Comparison of ENCODE assay signal across 8 mouse cellular contexts in the genomic region with DNA sequence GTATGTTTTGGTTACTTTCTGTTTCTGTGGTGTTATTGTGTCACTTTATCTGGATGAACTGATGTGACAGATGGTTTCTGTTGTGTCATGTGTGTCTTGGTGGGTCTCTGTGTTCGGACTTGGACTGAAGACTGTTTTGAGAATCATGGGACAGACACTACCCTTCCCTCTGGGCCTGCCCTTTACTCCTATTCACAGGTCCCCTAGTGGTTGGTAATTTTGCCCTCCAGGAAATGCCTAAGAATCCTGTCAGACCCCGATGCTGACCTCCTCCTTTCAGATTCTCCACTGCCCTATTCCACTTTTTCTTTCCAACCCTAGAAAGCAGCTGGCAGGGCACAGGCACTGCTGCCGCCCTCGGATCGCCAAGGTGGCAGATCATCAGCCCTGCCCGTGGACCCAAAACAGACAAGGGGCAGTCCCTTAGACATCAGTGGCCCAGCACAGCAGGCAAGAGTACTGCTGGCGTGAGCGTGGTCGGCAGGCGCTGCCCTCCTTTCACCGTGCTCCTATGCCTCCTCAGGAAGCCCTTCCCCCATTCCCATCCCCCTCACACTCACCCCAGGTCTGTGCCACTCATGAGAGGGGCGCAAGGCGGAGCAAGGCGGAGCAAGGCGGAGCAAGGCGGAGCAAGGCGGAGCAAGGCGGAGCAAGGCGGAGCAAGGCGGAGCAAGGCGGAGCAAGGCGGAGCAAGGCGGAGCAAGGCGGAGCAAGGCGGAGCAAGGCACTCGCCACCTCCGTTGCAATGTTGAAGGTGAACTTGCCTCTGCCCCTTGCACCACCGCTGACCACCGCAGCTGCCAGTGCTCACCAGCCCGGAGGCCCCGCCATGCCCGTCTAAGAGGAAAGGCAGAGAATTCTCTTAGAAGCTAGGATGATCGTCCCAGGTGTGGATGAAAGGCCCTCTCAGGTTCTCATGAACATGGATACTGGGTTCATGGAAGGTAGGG. TPM values are rescaled to one million over a fixed set of nuclear protein-coding genes. Genes with fewer than 3 reads are reported as not detected.
DNase-seq lines count a peak whose midpoint lies in the region; ATAC-seq and TF ChIP-seq lines count a peak whose summit lies in the region.

No protein-coding gene starts in this region.

- peak; percentile 90 for ATAC-seq in common myeloid progenitor, adult 5-6 weeks (replicated peaks; ENCODE audit: low read depth, poor library complexity, severe bottlenecking)
- ATAC-seq in liver, embryonic 13.5 days (ENCODE audit: low read depth): peak; percentile 86
- ATAC-seq in stomach, postnatal 0 days (ENCODE audit: low FRiP score, low TSS enrichment): peak; percentile 92

- H3K9ac ChIP-seq in liver, embryonic 13.5 days: peak overlapping the region; percentile 85
- H3K9ac ChIP-seq in stomach, postnatal 0 days (ENCODE audit: low read length): peak overlapping the region; percentile 78

- H3K4me3 ChIP-seq in heart, embryonic 10.5 days: peak overlapping the region; percentile 70
- H3K4me3 ChIP-seq in liver, embryonic 13.5 days (replicated peaks): peak overlapping the region; percentile 74
- H3K4me3 ChIP-seq in stomach, postnatal 0 days (ENCODE audit: low read depth, low read length): peak overlapping the region; percentile 63

- peak overlapping the region; percentile 92 for H3K27ac ChIP-seq in heart, embryonic 10.5 days
- peak overlapping the region; percentile 95 for H3K27ac ChIP-seq in liver, embryonic 13.5 days
- H3K27ac ChIP-seq in stomach, postnatal 0 days (replicated peaks): peak overlapping the region; percentile 83

- DNase-seq in A20 (ENCODE audit: low read depth, low spot score): peak; percentile 87
- DNase-seq in WW6 (ENCODE audit: low read depth, low spot score): peak; percentile 70
- DNase-seq in heart, embryonic 10.5 days (ENCODE audit: low spot score): peak; percentile 87
- DNase-seq in kidney, adult 9 months: peak; percentile 73
- DNase-seq in liver, embryonic 13.5 days: peak; percentile 77
- DNase-seq in naive thymus-derived CD4-positive, alpha-beta T cell, adult 2 months (ENCODE audit: low read depth): peak; percentile 85
- DNase-seq in stomach, postnatal 0 days (ENCODE audit: low spot score): peak; percentile 73

- no peak for TF ChIP-seq EP300 in stomach, postnatal 0 days (optimal IDR thresholded peaks at IDR 0.05)

- WGBS in heart, embryonic 10.5 days: 2% methylated on average over 32 of the region's 33 CpGs
- 1% methylated on average over 33 of the region's 33 CpGs for WGBS in liver, embryonic 13.5 days (ENCODE audit: insufficient replicate concordance)
- WGBS in stomach, postnatal 0 days: 1% methylated on average over 26 of the region's 33 CpGs

- H3K4me1 ChIP-seq in heart, embryonic 10.5 days: 0 out of 2 replicates have a peak, but pooled peaks cover 4% of the 10 kb centered on the region
- peaks cover 47% of the 10 kb centered on the region for H3K4me1 ChIP-seq in liver, embryonic 13.5 days (replicated peaks)
- H3K4me1 ChIP-seq in stomach, postnatal 0 days (replicated peaks; ENCODE audit: control insufficient read depth, insufficient read depth): no peaks in the 10 kb centered on the region

- H3K9me3 ChIP-seq in heart, embryonic 10.5 days: no peaks in the 10 kb centered on the region
- peaks cover 7% of the 10 kb centered on the region; the same call in 1 of the 2 replicates for H3K9me3 ChIP-seq in liver, embryonic 13.5 days (replicated peaks)
- H3K9me3 ChIP-seq in stomach, postnatal 0 days (ENCODE audit: control insufficient read depth, low read length): no peaks in the 10 kb centered on the region

- H3K36me3 ChIP-seq in heart, embryonic 10.5 days: 0 out of 2 replicates have a peak, but pooled peaks cover 5% of the 10 kb centered on the region
- peaks cover 26% of the 10 kb centered on the region for H3K36me3 ChIP-seq in liver, embryonic 13.5 days
- H3K36me3 ChIP-seq in stomach, postnatal 0 days (ENCODE audit: control insufficient read depth, insufficient read depth, low read length): no peaks in the 10 kb centered on the region

- TF ChIP-seq CTCF in stomach, postnatal 0 days (IDR thresholded peaks at IDR 0.05; ENCODE audit: low read depth): peak; percentile 52

- no peaks in the 10 kb centered on the region for H3K27me3 ChIP-seq in heart, embryonic 10.5 days (ENCODE audit: insufficient read depth, poor library complexity, severe bottlenecking)
- H3K27me3 ChIP-seq in liver, embryonic 13.5 days: no peaks in the 10 kb centered on the region
- H3K27me3 ChIP-seq in stomach, postnatal 0 days (ENCODE audit: control insufficient read depth, insufficient read depth, low read length): no peaks in the 10 kb centered on the region

- H3K4me2 ChIP-seq in liver, embryonic 13.5 days: peak overlapping the region; percentile 84
- peak overlapping the region; percentile 81 for H3K4me2 ChIP-seq in stomach, postnatal 0 days (replicated peaks; ENCODE audit: low read depth)

RNA-seq across cellular contexts. Expression of a gene that starts 17.5 kb away (rescaled TPM):
- total RNA-seq in common myeloid progenitor, adult 5-6 weeks (2017): 3.2 and 3.4 TPM in 2 replicates
- polyA plus RNA-seq in heart, embryonic 10.5 days (2016; fragmentation: Nextera tagmentation; extraction: Ambion mirVana): 3.9 TPM in 2 replicates
- 2.4 and 2.6 TPM in 2 replicates for polyA plus RNA-seq in liver, embryonic 13.5 days (2015; fragmentation: Nextera tagmentation; extraction: Ambion mirVana)
- 4.9 and 5.8 TPM in 2 replicates for polyA plus RNA-seq in stomach, postnatal 0 days (2015; fragmentation: Nextera tagmentation; extraction: Ambion mirVana)

RNA-seq across cellular contexts. Expression of a gene that starts 20.6 kb away (rescaled TPM):
- 7.8 and 9.0 TPM in 2 replicates for total RNA-seq in common myeloid progenitor, adult 5-6 weeks (2017)
- 0.25 and 0.72 TPM in 2 replicates for polyA plus RNA-seq in heart, embryonic 10.5 days (2016; fragmentation: Nextera tagmentation; extraction: Ambion mirVana)
- 4.6 and 5.0 TPM in 2 replicates for polyA plus RNA-seq in liver, embryonic 13.5 days (2015; fragmentation: Nextera tagmentation; extraction: Ambion mirVana)
- 2.7 and 3.1 TPM in 2 replicates for polyA plus RNA-seq in stomach, postnatal 0 days (2015; fragmentation: Nextera tagmentation; extraction: Ambion mirVana)

RNA-seq across cellular contexts. Expression of a gene that starts 27.1 kb away (rescaled TPM):
- 23.9 and 28.4 TPM in 2 replicates for total RNA-seq in common myeloid progenitor, adult 5-6 weeks (2017)
- 20.9 and 24.4 TPM in 2 replicates for polyA plus RNA-seq in heart, embryonic 10.5 days (2016; fragmentation: Nextera tagmentation; extraction: Ambion mirVana)
- polyA plus RNA-seq in liver, embryonic 13.5 days (2015; fragmentation: Nextera tagmentation; extraction: Ambion mirVana): 11.4 and 12.7 TPM in 2 replicates
- polyA plus RNA-seq in stomach, postnatal 0 days (2015; fragmentation: Nextera tagmentation; extraction: Ambion mirVana): 12.5 and 12.6 TPM in 2 replicates

RNA-seq across cellular contexts. Expression of a gene that starts 38.4 kb away (rescaled TPM):
- not detected in 2 replicates for total RNA-seq in common myeloid progenitor, adult 5-6 weeks (2017)
- polyA plus RNA-seq in heart, embryonic 10.5 days (2016; fragmentation: Nextera tagmentation; extraction: Ambion mirVana): 11.3 and 15.2 TPM in 2 replicates
- 0.22 and 0.34 TPM in 2 replicates for polyA plus RNA-seq in liver, embryonic 13.5 days (2015; fragmentation: Nextera tagmentation; extraction: Ambion mirVana)
- polyA plus RNA-seq in stomach, postnatal 0 days (2015; fragmentation: Nextera tagmentation; extraction: Ambion mirVana): 3.2 and 3.4 TPM in 2 replicates

RNA-seq across cellular contexts. Expression of a gene that starts 39.9 kb away (rescaled TPM):
- 13.5 and 22.5 TPM in 2 replicates for total RNA-seq in common myeloid progenitor, adult 5-6 weeks (2017)
- 8.2 and 11.0 TPM in 2 replicates for polyA plus RNA-seq in heart, embryonic 10.5 days (2016; fragmentation: Nextera tagmentation; extraction: Ambion mirVana)
- 6.5 and 7.7 TPM in 2 replicates for polyA plus RNA-seq in liver, embryonic 13.5 days (2015; fragmentation: Nextera tagmentation; extraction: Ambion mirVana)
- polyA plus RNA-seq in stomach, postnatal 0 days (2015; fragmentation: Nextera tagmentation; extraction: Ambion mirVana): 7.5 and 7.7 TPM in 2 replicates

Comparison
In these comparisons a context has a peak if more than half of its experiments do, and no peak if none do; other contexts are left out.
1. Peak in every context shown above with its lines: DNase-seq, ATAC-seq, H3K4me3 ChIP-seq and H3K27ac ChIP-seq.